Mouse (Mus musculus) monocyte, adult 2 months (primary cell): Measurements from ENCODE around the gene Sptbn4.
A peak's percentile ranks its signal among the peaks of the same experiment; 100 is the strongest.

Experiments used
- DNase-seq, 2 experiments: peaks; one replicate each; pipeline ENCODE4 v3.0.0; 2022; ENCODE audit warnings: low spot score in 2 of 2, low read depth in 1 of 2

Sptbn4 gene

GRCm38 (mm10) chr7:27355745-27356240 is 91.7 kb downstream of the Sptbn4 start, which contains the start of gene Shkbp1:
Gene Shkbp1, minus strand, starts transcription at chr7:27356019.
- DNase-seq: peak; percentile 57 to 75

DNA sequence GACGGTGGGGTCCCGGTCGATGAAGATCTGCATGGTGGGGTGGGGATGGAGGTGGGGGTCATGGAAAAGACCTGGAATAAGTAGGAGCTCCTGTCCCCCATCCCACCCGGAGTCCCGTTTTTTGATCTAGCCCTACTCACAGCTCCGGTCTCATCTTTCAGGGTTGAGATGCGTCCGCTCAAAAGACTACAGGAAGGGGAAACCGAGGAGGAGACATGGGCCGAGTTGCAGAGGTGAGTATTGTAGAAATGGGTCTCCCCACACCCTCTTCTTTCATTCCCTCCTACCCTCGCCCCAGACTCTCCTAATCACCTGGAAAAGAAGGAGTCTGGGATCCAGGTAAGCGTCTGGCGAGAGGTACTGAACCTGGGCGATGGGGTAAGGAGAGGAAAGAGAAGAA is 92.2 kb downstream of the Sptbn4 start:
- DNase-seq: no peak

DNA sequence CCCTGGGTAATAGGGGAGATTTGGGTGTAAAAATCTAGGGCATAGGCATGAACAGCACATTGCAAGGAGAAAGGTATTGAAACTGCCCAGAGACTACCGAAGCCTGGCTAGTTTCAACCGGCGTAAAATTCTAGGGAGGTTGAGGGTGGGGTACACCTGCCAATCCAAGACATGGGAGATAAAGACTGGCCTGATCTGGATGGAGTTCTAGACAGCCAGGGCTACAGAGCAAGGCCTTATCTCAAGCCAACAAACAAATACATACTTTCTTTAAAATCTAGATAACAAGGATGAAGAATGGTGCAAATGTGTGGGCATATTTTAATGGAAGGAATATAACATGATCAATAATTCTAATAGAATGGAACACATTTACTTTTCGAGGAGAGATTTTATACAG is 92.7 kb downstream of the Sptbn4 start:
- DNase-seq: no peak

DNA sequence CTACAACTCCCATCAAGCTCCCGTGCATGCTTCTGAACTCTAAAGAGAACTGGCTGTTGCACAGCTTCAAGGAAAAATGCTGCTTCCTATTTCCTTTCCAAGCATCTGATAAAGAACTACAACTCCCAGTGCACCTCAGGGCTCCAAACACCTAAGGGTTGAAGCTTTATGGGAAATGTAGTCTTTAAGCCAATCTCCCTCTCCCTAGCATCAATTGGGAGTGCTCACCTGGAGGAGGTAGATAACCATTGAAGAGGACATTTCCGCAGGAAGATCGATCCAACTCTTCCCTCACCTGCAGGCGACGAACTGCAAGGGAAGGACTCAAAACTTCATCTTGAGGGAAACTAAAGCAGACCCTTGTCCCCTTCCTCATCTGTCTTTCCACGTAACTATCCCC is 93.3 kb downstream of the Sptbn4 start:
- DNase-seq: no peak

- DNase-seq: no peak
Measured at GRCm38 (mm10) chr7:27345444-27345843, 102.0 kb downstream of the Sptbn4 start.

DNA sequence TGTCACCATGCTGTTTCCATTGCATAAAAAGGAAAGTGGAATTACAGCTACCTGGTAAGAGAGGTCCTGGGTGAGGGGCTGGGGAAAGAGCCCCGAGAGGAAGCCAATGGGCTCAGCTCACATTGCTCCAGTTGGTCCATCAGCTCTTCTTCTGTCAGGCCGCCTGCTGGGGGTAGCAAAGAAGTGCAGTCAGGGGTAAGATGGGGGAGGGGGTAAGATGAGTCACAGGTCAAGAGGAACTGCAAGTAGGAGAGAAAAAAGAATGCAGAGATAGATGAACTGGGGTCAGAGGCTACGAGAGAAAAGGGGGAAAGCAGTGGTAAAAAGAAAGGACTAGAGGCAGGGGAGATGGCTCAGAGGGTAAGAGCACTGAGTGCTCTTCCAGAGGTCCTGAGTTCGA is 104.9 kb downstream of the Sptbn4 start:
- DNase-seq: no peak

- no peak for DNase-seq
Measured at GRCm38 (mm10) chr7:27339519-27339918, 108.0 kb downstream of the Sptbn4 start.

GRCm38 (mm10) chr7:27339114-27339513 is 108.4 kb downstream of the Sptbn4 start:
- no peak for DNase-seq

DNA sequence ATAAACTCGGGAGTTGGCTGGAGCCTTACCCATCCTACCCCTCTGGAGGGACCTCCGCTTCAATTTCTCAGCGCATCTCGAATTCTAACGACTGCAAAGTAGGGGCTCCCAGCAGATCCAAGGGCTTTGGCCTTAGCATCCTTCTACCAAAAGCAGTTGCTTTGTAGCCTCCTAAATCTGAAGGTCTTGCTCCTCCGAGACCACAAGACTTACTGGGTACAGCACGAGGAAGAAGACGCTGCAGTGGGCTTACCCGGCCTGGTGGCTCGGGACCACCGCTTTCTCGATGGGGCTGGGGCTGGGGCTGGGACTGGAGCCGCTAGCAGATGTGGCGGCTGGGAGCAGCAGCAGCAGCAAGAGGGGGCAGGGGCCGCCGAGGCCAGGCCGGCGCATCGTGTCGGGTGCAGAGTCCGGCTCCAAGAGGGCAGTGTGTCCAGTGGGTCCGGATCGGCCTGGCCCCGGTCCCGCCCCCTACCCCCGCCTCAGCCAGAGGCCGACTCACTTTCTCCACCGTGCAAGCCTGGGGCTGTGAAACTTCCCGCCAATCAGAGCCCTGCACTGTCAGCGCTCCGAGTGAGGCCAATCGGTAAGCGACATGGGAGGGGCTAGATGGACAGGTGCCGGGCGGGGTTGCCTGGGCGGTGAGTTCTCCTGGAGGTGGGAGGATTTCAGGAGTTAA is 110.2 kb downstream of the Sptbn4 start, which contains the start of gene Ltbp4:
Gene Ltbp4 (minus strand): TSS at position 518 of the 679 bp plus-strand sequence.
- no peak for DNase-seq

DNA sequence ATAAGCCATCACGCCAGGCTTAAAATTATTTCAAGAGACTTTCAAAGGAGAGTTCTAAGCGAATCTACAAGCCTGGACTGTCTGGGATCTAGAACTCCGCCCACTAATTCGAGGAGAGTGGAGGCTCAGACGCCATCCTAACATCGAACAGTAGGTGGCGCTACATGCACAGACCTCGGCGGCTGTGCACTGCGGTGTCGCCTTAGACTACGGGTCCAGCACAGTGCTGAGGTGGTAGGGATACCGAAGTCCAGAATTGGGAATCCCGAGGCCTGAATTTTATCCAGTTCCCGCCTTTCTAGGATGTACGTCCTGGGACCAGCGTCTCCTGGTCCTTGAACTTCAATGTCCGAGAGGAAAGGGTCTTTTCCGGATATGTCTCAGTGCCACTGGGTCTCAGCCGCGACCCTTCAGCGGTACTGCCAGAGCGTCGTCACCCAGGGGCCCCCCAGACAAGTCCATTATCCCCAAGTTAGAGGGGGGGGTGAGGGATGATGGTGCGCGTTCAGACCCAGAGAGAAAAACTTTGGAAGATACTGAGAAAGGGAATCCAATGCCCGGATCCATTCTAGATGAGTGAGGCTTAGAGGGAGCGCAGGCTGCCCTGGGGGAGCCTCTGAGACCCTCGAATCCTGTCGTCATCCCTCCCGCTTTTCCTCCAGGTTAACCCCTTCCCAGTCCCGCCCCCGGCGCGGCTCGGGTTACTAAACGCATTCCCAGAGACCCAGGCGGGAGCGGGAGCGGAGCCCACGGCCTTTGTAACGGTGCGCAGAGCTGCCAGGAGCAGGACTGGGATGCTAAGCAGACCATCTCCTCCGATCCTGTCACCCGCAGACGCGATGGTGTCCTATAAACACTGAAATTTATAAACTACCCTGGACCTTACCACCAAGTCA is 111.3 kb downstream of the Sptbn4 start:
- peak; percentile 45 to 78 for DNase-seq

- no peak for DNase-seq
Measured at GRCm38 (mm10) chr7:27335011-27335720, 112.3 kb downstream of the Sptbn4 start.

DNA sequence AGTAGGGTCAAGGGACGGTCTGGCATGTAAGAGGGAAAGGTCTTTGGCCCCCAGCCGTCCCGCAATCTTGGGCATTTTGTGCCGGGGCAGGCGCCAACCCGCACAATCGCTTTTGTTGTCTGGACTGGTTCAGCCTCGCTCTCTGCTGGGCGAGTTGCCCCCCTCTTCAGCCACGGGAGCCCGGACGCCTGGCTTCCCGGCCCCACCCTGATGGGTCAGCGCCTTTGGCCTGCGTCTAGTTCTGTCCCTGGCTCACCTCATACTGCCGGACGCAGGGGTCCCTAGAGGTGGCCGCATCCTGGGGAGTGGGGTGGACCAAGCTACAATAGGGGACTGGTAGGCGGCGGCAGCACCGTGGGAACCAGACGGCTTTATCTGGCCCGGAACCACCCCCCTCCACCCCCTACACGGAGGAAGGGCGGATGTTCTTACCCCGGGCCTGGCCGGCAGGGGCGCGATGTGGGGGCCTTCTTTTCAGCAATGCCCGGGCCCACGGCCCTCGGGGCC is 113.0 kb downstream of the Sptbn4 start:
- DNase-seq: no peak

GRCm38 (mm10) chr7:27333316-27333941 is 114.1 kb downstream of the Sptbn4 start:
- DNase-seq: no peak

- DNase-seq: peak in 1 of 2 experiments; percentile 67
Measured at GRCm38 (mm10) chr7:27332353-27333199, 114.9 kb downstream of the Sptbn4 start.

- DNase-seq: no peak
Measured at GRCm38 (mm10) chr7:27331854-27332253, 115.6 kb downstream of the Sptbn4 start.

DNA sequence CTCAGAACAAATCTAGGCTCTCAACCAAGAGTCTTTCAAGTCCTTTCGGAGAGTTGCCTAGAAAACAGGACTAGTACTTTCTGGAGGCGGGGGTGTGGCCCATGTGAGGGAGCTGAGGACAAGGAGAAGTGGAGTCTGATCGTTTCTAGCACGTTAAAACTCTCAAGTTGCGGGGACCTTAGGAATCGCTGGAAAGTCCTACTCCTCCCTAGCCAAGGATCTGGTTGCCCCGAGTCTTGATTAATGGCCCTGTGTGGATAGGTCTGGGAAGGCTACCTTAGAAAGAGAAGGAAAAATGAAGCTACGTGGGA is 116.0 kb downstream of the Sptbn4 start:
- no peak for DNase-seq

DNA sequence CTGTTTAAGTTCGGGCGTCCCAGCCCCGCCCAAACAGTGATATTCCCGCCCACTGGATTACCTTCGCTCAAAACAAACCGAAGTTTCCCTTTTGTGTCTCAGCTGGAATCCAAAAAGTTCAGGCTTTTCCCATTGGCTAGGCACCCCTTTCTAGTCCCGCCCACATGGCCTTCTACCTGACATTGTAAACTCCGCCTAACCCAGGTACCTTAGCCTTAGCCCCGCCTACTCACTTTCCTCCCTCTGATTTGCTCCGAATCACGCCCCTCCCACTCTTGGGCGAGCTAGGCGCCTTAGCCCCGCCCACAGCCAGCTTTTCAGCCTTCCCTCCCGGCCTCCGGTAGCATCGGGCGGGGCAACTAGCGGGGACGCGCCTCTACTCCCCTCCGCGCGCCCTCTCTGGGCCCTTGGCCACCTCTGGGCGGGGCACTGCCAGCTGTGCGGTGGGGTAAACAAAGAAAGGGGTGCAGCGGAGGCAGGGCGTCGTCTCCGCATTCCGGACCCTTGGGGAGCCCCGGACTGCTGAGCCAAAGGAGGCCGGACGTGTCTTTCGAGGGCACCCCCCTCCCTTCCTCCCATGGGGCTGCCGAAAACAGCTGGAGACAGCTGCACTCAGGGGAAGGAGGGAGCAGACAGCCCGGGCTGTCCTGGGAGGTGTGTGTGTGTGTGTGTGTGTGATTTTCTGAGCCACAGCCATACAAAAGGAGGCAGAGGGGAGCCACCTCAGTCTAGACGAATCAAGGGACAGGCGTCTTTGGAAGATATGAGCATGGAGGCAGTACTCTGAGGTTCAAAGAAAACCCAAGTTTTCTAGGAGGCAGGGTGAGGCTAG is 116.6 kb downstream of the Sptbn4 start:
- DNase-seq: peak; percentile 32 to 55

DNA sequence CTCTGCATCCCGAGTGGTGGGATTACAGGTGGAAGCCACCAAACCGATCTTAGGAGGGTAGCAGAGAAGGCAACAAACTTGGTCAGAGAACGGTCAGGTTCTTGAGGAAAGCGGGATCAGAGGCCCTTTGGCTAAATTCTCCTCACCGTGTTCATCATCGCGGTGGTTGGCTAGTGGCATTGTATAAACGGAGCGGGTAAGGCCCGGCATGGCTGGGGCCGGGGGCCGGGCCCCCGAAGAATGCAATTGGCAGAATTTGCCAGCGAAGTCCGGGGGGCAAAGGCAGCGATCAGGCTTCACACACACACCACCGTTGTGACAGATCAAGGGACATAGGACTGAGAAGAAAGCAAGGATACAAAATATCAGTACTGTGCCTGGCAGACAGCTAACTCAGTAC is 117.5 kb downstream of the Sptbn4 start:
- no peak for DNase-seq

- DNase-seq: peak; percentile 58 to 87
Measured at GRCm38 (mm10) chr7:27329326-27329947, 118.0 kb downstream of the Sptbn4 start.
